Mouse (Mus musculus): ENCODE results near the gene Sstr1. TPM values are rescaled to one million over a fixed set of nuclear protein-coding genes. Genes with fewer than 3 reads are reported as not detected.
A peak's percentile ranks its signal among the peaks of the same experiment; 100 is the strongest.

Gene Sstr1
- 0.19 and 0.24 TPM in 2 replicates for polyA plus RNA-seq (2015; fragmentation: Nextera tagmentation; extraction: Ambion mirVana)

DNA sequence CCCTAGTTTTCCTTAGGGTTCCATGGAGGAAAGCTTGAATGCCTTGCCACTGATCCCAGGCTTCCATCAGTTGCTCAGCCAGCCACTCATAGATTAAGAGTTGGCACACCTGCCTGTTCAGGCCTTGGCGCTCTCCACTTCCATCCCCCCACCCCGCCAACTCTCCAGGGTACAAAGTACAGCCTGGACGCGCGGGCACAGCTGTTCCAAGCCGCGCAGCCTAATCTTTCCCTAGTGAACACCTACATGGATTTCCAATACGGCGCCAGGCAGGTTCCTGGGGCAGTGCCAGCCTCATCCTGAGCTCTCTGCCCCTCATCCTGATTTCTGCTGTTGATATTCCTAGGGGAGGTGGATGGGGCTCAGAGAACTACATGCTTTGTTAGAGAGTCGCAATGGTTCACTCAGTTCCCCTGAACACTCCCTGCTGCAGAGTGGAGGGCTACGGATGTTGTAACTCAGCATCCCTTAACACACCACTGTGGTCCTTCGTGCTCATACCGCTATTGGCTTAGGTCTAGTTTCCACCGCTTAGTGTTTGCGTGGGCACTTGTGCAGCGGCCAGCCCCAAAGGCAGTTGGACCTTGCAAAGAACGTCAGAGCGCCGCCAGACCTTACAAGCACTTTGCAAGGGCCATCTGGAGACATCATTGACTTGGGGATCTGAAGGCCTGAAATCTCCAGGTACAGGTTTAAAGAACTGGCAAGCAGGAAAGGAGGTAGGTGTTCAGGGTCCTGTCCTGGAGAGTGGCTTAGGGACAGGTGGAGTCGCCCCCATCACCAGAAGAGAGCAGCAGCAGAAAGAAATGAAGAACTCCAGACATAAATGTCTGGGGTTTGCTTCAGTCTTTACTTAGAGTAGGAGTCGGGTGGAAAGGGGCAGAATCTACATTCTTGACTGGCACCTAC lies at the start of gene Sstr1:
TSS of gene Sstr1 (plus strand) at position 610 of the 909 bp plus-strand sequence.
- Histone ChIP-seq H3K36me3 (ENCODE audit: control insufficient read depth, insufficient read depth, low read length) (no peaks in the 10 kb centered on the region), H3K27ac (ENCODE audit: low read length) (no peak within 1 kb of the TSS), H3K4me1 (replicated peaks; ENCODE audit: control insufficient read depth, insufficient read depth, low read length) (peaks cover 27% of the 10 kb centered on the region), H3K9me3 (ENCODE audit: control insufficient read depth, low read length) (no peaks in the 10 kb centered on the region), H3K9ac (ENCODE audit: low read length) (no peak within 1 kb of the TSS), H3K27me3 (ENCODE audit: control insufficient read depth, insufficient read depth, low read depth, low read length) (peaks cover 35% of the 10 kb centered on the region), H3K4me3 (ENCODE audit: low read length) (peak within 1 kb of the TSS; percentile 46), H3K4me2 (ENCODE audit: low read depth, low read length) (peak within 1 kb of the TSS; percentile 73)
- 22% methylated on average over 21 of the region's 21 CpGs for WGBS
- no peak for ATAC-seq (ENCODE audit: low read depth)

DNA sequence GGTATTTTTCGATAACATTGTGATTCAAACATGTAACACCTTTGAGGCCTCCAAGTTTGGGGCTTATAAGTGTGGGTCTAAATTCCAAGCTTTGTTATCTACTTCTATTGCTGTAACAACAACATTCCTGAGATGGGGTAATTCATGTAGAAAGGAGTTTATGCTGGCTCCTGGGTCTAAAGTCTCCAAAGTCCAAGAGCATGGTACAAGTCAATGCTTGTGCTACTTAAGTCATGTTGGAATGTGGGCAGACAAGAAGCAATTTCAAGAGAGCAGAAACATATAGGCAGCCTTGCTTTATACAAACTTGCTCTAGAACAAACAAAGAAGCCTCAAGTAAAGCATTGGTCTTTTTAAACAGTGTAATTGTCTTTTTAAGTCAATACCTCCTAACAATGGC lies 12.8 kb upstream of the Sstr1 start:
- H3K9me3 ChIP-seq (ENCODE audit: control insufficient read depth, low read length): no peaks in the 10 kb centered on the region
- H3K27ac ChIP-seq (ENCODE audit: low read length): no peak overlapping the region
- H3K27me3 ChIP-seq (ENCODE audit: control insufficient read depth, insufficient read depth, low read depth, low read length): no peaks in the 10 kb centered on the region
- no peak overlapping the region for H3K9ac ChIP-seq (ENCODE audit: low read length)
- H3K36me3 ChIP-seq (ENCODE audit: control insufficient read depth, insufficient read depth, low read length): no peaks in the 10 kb centered on the region
- no peak for ATAC-seq (ENCODE audit: low read depth)
- H3K4me3 ChIP-seq (ENCODE audit: low read length): no peak overlapping the region
- H3K4me2 ChIP-seq (ENCODE audit: low read depth, low read length): no peak overlapping the region
- no peaks in the 10 kb centered on the region for H3K4me1 ChIP-seq (replicated peaks; ENCODE audit: control insufficient read depth, insufficient read depth, low read length)
- 76% methylated on average over 1 of the region's 1 CpGs for WGBS

DNA sequence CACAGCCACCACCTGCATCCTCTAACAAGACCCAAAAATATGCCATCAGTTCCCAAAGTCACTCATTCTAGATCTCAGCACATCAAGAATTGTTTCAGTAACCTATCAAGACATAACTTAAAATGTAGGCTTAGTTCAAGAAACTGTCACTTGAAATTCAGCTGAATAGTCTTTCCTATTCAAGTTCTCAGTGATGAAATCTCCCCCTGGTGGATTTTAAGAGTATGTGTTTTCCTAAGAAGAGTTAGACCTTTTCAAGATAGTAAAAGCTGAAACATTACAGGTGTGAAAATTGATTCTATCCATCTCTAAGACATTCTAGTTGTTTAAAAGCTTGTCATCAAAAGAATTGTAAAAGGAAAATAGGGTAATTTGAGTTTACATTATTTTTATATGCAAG lies 10.4 kb upstream of the Sstr1 start:
- Histone ChIP-seq H3K9me3 (ENCODE audit: control insufficient read depth, low read length) (no peaks in the 10 kb centered on the region), H3K4me2 (ENCODE audit: low read depth, low read length) (no peak overlapping the region), H3K27ac (ENCODE audit: low read length) (no peak overlapping the region), H3K4me1 (replicated peaks; ENCODE audit: control insufficient read depth, insufficient read depth, low read length) (no peaks in the 10 kb centered on the region), H3K9ac (ENCODE audit: low read length) (no peak overlapping the region), H3K4me3 (ENCODE audit: low read length) (no peak overlapping the region), H3K27me3 (ENCODE audit: control insufficient read depth, insufficient read depth, low read depth, low read length) (no peaks in the 10 kb centered on the region), H3K36me3 (ENCODE audit: control insufficient read depth, insufficient read depth, low read length) (no peaks in the 10 kb centered on the region)
- no peak for ATAC-seq (ENCODE audit: low read depth)

DNA sequence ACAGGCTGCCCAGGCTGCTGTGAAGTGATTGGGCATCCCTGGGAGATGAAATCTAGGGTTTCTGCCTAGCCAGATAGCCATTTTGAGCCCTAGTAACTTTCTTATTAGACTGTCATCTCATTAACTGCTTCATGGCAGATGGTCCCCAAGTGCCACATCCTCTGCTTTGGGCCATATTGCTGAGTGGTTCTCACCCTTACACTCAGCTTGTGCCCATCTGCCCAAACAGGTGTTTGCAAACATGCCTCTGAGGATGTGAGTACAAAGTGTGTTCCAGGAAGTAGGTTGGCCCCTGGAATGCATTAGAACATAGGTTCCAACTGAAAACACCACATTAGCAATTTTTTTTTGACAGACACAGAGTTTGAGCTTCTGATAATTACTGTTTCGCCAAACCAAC lies 3.6 kb upstream of the Sstr1 start:
- no peaks in the 10 kb centered on the region for H3K9me3 ChIP-seq (ENCODE audit: control insufficient read depth, low read length)
- H3K9ac ChIP-seq (ENCODE audit: low read length): no peak overlapping the region
- peaks cover 9% of the 10 kb centered on the region for H3K4me1 ChIP-seq (replicated peaks; ENCODE audit: control insufficient read depth, insufficient read depth, low read length)
- no peak overlapping the region for H3K27ac ChIP-seq (ENCODE audit: low read length)
- H3K36me3 ChIP-seq (ENCODE audit: control insufficient read depth, insufficient read depth, low read length): no peaks in the 10 kb centered on the region
- no peak for ATAC-seq (ENCODE audit: low read depth)
- no peak overlapping the region for H3K4me2 ChIP-seq (ENCODE audit: low read depth, low read length)
- H3K4me3 ChIP-seq (ENCODE audit: low read length): no peak overlapping the region
- 89% methylated on average over 1 of the region's 1 CpGs for WGBS
- H3K27me3 ChIP-seq (ENCODE audit: control insufficient read depth, insufficient read depth, low read depth, low read length): peaks cover 24% of the 10 kb centered on the region

DNA sequence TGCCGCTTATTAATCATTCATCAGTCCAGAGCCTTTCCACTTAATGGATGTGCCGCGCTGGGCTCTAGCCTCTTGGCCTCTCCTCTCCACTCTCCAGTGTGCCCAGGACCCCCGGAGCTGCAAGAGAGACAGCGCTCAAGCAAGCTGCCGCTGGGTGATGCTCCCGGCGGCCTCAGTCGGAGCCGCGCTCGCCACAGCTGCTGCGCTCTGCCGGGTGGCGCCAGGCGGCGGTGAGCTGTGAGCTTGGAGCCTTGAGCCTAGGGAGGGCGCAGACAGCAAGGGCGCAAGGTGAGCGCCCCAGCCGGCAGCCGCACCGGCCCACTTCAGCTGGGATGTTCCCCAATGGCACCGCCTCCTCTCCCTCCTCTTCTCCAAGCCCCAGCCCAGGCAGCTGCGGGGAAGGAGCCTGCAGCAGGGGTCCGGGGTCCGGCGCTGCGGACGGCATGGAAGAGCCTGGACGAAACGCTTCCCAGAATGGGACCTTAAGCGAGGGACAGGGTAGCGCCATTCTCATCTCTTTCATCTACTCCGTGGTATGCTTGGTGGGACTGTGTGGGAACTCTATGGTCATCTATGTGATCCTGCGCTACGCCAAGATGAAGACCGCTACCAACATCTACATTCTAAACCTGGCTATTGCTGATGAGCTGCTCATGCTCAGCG lies 820 bp downstream of the Sstr1 start:
- H3K4me3 ChIP-seq (ENCODE audit: low read length): peak overlapping the region; percentile 46
- ATAC-seq (ENCODE audit: low read depth): peak; percentile 43; the same call in 1 of the 2 replicates
- H3K4me1 ChIP-seq (replicated peaks; ENCODE audit: control insufficient read depth, insufficient read depth, low read length): peaks cover 27% of the 10 kb centered on the region
- H3K9me3 ChIP-seq (ENCODE audit: control insufficient read depth, low read length): no peaks in the 10 kb centered on the region
- peaks cover 35% of the 10 kb centered on the region for H3K27me3 ChIP-seq (ENCODE audit: control insufficient read depth, insufficient read depth, low read depth, low read length)
- no peaks in the 10 kb centered on the region for H3K36me3 ChIP-seq (ENCODE audit: control insufficient read depth, insufficient read depth, low read length)
- 2% methylated on average over 38 of the region's 39 CpGs for WGBS
- peak overlapping the region; percentile 73 for H3K4me2 ChIP-seq (ENCODE audit: low read depth, low read length)
- H3K9ac ChIP-seq (ENCODE audit: low read length): no peak overlapping the region
- no peak overlapping the region for H3K27ac ChIP-seq (ENCODE audit: low read length)

DNA sequence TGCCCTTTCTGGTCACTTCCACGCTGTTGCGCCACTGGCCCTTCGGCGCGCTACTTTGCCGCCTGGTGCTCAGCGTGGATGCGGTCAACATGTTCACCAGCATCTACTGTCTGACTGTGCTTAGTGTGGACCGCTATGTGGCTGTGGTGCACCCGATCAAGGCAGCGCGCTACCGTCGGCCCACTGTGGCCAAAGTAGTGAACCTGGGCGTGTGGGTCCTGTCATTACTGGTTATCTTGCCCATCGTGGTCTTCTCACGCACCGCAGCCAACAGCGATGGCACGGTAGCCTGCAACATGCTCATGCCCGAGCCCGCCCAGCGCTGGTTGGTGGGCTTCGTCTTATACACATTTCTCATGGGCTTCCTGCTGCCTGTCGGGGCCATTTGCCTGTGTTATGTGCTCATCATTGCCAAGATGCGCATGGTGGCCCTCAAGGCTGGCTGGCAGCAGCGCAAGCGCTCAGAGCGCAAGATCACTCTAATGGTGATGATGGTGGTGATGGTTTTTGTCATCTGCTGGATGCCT lies 1.4 kb downstream of the Sstr1 start:
- Histone ChIP-seq H3K4me1 (replicated peaks; ENCODE audit: control insufficient read depth, insufficient read depth, low read length) (peaks cover 27% of the 10 kb centered on the region), H3K27ac (ENCODE audit: low read length) (no peak overlapping the region), H3K36me3 (ENCODE audit: control insufficient read depth, insufficient read depth, low read length) (no peaks in the 10 kb centered on the region), H3K9ac (ENCODE audit: low read length) (no peak overlapping the region), H3K4me2 (ENCODE audit: low read depth, low read length) (peak overlapping the region; percentile 73), H3K4me3 (ENCODE audit: low read length) (peak overlapping the region; percentile 46), H3K27me3 (ENCODE audit: control insufficient read depth, insufficient read depth, low read depth, low read length) (peaks cover 35% of the 10 kb centered on the region), H3K9me3 (ENCODE audit: control insufficient read depth, low read length) (no peaks in the 10 kb centered on the region)
- WGBS: 4% methylated on average over 29 of the region's 29 CpGs
- ATAC-seq (ENCODE audit: low read depth): no peak

DNA sequence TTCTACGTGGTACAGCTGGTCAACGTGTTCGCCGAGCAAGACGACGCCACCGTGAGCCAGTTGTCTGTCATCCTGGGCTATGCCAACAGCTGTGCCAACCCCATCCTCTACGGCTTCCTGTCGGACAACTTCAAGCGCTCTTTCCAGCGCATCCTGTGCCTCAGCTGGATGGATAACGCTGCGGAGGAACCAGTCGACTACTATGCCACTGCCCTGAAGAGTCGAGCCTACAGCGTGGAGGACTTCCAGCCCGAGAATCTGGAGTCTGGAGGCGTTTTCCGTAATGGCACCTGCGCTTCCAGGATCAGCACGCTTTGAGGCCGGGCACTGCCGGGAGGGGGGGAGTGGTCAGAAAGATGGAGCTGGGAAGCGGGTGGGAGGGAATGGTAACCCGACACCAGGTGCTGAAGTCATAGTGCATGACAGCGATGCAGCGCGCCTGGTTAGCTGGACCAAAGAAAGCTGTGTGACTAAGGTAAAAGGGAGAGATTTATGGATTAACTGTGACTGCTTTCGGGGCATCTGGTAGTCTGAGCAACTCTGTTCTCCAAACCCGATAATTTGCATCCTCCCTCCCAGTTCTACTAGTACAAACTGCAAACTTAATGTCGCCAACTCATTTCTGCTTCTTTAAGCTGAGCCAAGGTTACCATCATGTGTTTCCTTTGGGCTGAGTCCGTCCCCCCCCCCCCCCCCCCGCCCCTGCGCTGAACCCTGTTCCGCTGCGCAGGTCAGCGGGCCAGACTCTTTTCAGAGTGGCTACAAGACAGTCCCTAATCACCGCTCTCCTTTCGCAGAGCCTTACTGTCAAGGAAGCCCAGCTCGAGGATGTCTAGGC lies 2.1 kb downstream of the Sstr1 start:
- Histone ChIP-seq H3K4me1 (replicated peaks; ENCODE audit: control insufficient read depth, insufficient read depth, low read length) (peaks cover 27% of the 10 kb centered on the region), H3K27ac (ENCODE audit: low read length) (no peak overlapping the region), H3K4me2 (ENCODE audit: low read depth, low read length) (peak overlapping the region; percentile 73), H3K27me3 (ENCODE audit: control insufficient read depth, insufficient read depth, low read depth, low read length) (peaks cover 35% of the 10 kb centered on the region), H3K9me3 (ENCODE audit: control insufficient read depth, low read length) (no peaks in the 10 kb centered on the region), H3K4me3 (ENCODE audit: low read length) (peak overlapping the region; percentile 46), H3K36me3 (ENCODE audit: control insufficient read depth, insufficient read depth, low read length) (no peaks in the 10 kb centered on the region), H3K9ac (ENCODE audit: low read length) (no peak overlapping the region; the same call in 1 of the 2 replicates)
- peak; percentile 79 for ATAC-seq (ENCODE audit: low read depth)
- under 1% methylated on average over 37 of the region's 40 CpGs for WGBS

DNA sequence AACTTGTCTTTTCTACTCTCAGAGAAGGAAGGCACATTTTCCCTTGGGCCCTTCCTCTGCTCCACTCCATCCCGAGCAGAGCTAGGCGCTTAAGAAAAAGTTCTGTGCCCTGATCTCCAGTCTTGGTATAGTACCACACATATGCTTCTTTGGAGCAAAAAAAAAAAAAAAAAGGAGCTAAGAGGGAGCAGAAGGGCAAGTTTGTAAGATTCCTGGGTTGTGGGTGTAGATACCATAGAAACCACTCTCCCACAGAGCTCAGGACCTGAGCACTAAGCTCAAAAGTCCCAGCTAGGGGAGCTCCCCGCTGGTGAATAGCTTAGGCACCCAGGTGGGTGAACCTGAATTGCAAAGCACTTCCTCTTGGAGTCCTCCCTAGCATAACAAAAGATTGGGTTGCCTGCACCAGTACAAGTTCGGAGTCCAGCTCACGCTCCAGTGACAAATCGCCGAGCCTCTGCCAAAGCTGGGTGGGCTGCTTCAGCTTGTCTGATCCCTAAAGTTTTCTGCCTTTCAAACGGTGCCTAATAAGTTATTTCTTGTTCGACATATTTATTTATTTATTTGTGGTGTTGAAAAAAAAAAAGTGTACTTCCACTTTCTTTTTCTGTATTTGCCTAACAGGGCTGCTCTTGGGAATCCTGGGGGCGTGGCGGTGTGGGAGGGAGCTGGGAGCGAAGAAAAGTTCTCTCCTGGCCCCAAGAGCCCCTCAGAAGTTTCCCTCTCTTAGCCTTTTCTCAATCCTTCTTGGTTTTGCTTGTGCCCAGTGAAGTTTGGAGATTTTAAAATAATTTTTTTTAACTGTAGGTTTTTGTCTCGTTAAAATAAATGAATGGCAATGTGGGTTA lies 2.9 kb downstream of the Sstr1 start:
- H3K9ac ChIP-seq (ENCODE audit: low read length): no peak overlapping the region; the same call in 1 of the 2 replicates
- WGBS: 17% methylated on average over 13 of the region's 13 CpGs

More for the DNA sequence above, 2.9 kb downstream of the Sstr1 start:
- H3K9me3 ChIP-seq (ENCODE audit: control insufficient read depth, low read length): no peaks in the 10 kb centered on the region
- H3K4me1 ChIP-seq (replicated peaks; ENCODE audit: control insufficient read depth, insufficient read depth, low read length): peaks cover 27% of the 10 kb centered on the region
- H3K27me3 ChIP-seq (ENCODE audit: control insufficient read depth, insufficient read depth, low read depth, low read length): peaks cover 35% of the 10 kb centered on the region
- H3K36me3 ChIP-seq (ENCODE audit: control insufficient read depth, insufficient read depth, low read length): no peaks in the 10 kb centered on the region
- no peak for ATAC-seq (ENCODE audit: low read depth)
- peak overlapping the region; percentile 46 for H3K4me3 ChIP-seq (ENCODE audit: low read length)
- H3K4me2 ChIP-seq (ENCODE audit: low read depth, low read length): peak overlapping the region; percentile 73
- H3K27ac ChIP-seq (ENCODE audit: low read length): no peak overlapping the region

All from lung, embryonic 16.5 days (tissue).